Comparison of ENCODE assay signal across 8 mouse cellular contexts in genomic region chr7:3704475-3704874, GRCm38 (mm10). TPM values are rescaled to one million over a fixed set of nuclear protein-coding genes. Genes with fewer than 3 reads are reported as not detected.
DNase-seq lines count a peak whose midpoint lies in the region; ATAC-seq and TF ChIP-seq lines count a peak whose summit lies in the region.

No protein-coding gene starts in this region.

- H3K27ac ChIP-seq in heart, embryonic 11.5 days (ENCODE audit: low read depth, low read length), result peak overlapping the region; percentile 88
- peak overlapping the region; percentile 90 for H3K27ac ChIP-seq in macrophage

- H3K4me1 ChIP-seq in heart, embryonic 11.5 days (ENCODE audit: control insufficient read depth, insufficient read depth, low read length), result peaks cover 8% of the 10 kb centered on the region
- H3K4me1 ChIP-seq in G1E (ENCODE audit: insufficient read depth, low read depth, low read length), result peaks cover 23% of the 10 kb centered on the region

- peak overlapping the region; percentile 78 for H3K4me3 ChIP-seq in heart, embryonic 11.5 days (ENCODE audit: low read depth, low read length)
- H3K4me3 ChIP-seq in G1E (ENCODE audit: low read depth, low read length), result peak overlapping the region; percentile 75
- H3K4me3 ChIP-seq in macrophage (ENCODE audit: inconsistent target), result peak overlapping the region; percentile 87

- TF ChIP-seq CTCF in G1E (IDR thresholded peaks at IDR 0.05; ENCODE audit: low read depth, low read length), result no peak

- 0 out of 2 replicates have a peak, but pooled peaks have one; percentile 10 for ATAC-seq in heart, embryonic 11.5 days (replicated peaks; ENCODE audit: insufficient number of reproducible peaks, low FRiP score, low TSS enrichment)
- no peak for ATAC-seq in G1E (ENCODE audit: extremely low read depth, insufficient number of reproducible peaks, low FRiP score, poor library complexity, severe bottlenecking)
- peak; percentile 7 for ATAC-seq in granulocyte monocyte progenitor cell, adult 5-6 weeks (replicated peaks; ENCODE audit: poor library complexity, severe bottlenecking)

- H3K36me3 ChIP-seq in heart, embryonic 11.5 days (ENCODE audit: control insufficient read depth, insufficient read depth, low read length), result peaks cover 9% of the 10 kb centered on the region
- H3K36me3 ChIP-seq in G1E (replicated peaks), result peaks cover 45% of the 10 kb centered on the region
- peaks cover 10% of the 10 kb centered on the region for H3K36me3 ChIP-seq in macrophage (ENCODE audit: inconsistent target)

- under 1% methylated on average over 20 of the region's 20 CpGs for WGBS in heart, embryonic 11.5 days (ENCODE audit: insufficient replicate concordance)
- under 1% methylated on average over 20 of the region's 20 CpGs for WGBS in macrophage (ENCODE audit: missing documents)

- peak overlapping the region; percentile 87 for H3K9ac ChIP-seq in heart, embryonic 11.5 days (ENCODE audit: low read depth, low read length)

- no peaks in the 10 kb centered on the region for H3K9me3 ChIP-seq in heart, embryonic 11.5 days (replicated peaks; ENCODE audit: control insufficient read depth, low read length)
- no peaks in the 10 kb centered on the region for H3K9me3 ChIP-seq in G1E (replicated peaks)

- no peak for DNase-seq in heart, postnatal 10 days
- no peak for DNase-seq in G1E (ENCODE audit: low spot score)
- no peak for DNase-seq in layer of hippocampus, adult 8-10 months (ENCODE audit: low spot score in 2 of 2)
- no peak for DNase-seq in cerebellum, adult 9-11 months
- DNase-seq in thymus, postnatal 0 days (ENCODE audit: low spot score), result no peak

- no peaks in the 10 kb centered on the region for H3K27me3 ChIP-seq in heart, embryonic 11.5 days (ENCODE audit: control insufficient read depth, insufficient read depth, low read length)
- no peaks in the 10 kb centered on the region for H3K27me3 ChIP-seq in G1E (ENCODE audit: insufficient read depth, low read length)

- H3K4me2 ChIP-seq in heart, embryonic 11.5 days, result peak overlapping the region; percentile 92

- intact Hi-C loops in heart, postnatal 10 days (cut with DNase I), result loop anchor here (5.0 kb wide), 1 partner anchor 37 kb away; the partner anchor contains the start of gene Leng1

- peaks cover 24% of the 10 kb centered on the region for H3K79me2 ChIP-seq in macrophage (ENCODE audit: inconsistent target)

RNA-seq across cellular contexts. Expression of gene Rps9, which starts 0.7 kb away (rescaled TPM):
- 925 and 966 TPM in 2 replicates for polyA plus RNA-seq in heart, embryonic 11.5 days (2014; fragmentation: Nextera tagmentation; extraction: Ambion mirVana)
- 100 to 1,000 TPM; 812 to 873 TPM for total RNA-seq in heart, postnatal 10 days (2021)
- 1,085 and 1,090 TPM in 2 replicates for total RNA-seq in G1E (2014; fragmentation: Nextera tagmentation)
- 2,177 and 2,187 TPM in 2 replicates for total RNA-seq in G1E (2017)
- 598 and 1,340 TPM in 2 replicates for polyA plus RNA-seq in G1E (2012)
- total RNA-seq in granulocyte monocyte progenitor cell, adult 5-6 weeks (2014; fragmentation: Nextera tagmentation), result 3,458 and 3,628 TPM in 2 replicates
- 1,516 and 1,598 TPM in 2 replicates for total RNA-seq in granulocyte monocyte progenitor cell, adult 5-6 weeks (2017)
- 100 to 1,000 TPM; 101 to 576 (median 304) TPM for total RNA-seq in macrophage (2018; cell fraction: chromatin; rRNA removed)
- 1,000 to 10,000 TPM; 1,050 to 1,807 (median 1,316) TPM for total RNA-seq in macrophage (2018; cell fraction: cytosol; rRNA removed)
- total RNA-seq in macrophage (2018; cell fraction: nucleus; rRNA removed), result 100 to 1,000 TPM; 259 to 636 (median 352) TPM
- 597 to 1,790 TPM (median 1,385 TPM) in 3 replicates for polyA plus RNA-seq in macrophage (2018)
- 100 to 1,000 TPM; 307 to 490 (median 402) TPM for total RNA-seq in layer of hippocampus, adult 8-10 months (2022)
- 2,079 and 2,116 TPM in 2 replicates for polyA plus RNA-seq in thymus, postnatal 0 days (2015; fragmentation: Nextera tagmentation; extraction: Ambion mirVana)

RNA-seq across cellular contexts. Expression of gene Mboat7, which starts 11.2 kb away (rescaled TPM):
- 23.9 and 30.2 TPM in 2 replicates for polyA plus RNA-seq in heart, embryonic 11.5 days (2014; fragmentation: Nextera tagmentation; extraction: Ambion mirVana)
- total RNA-seq in heart, postnatal 10 days (2021), result 10 to 100 TPM; 25.7 to 28.9 TPM
- total RNA-seq in G1E (2014; fragmentation: Nextera tagmentation), result 36.2 and 38.0 TPM in 2 replicates
- total RNA-seq in G1E (2017), result 20.6 and 21.3 TPM in 2 replicates
- 57.0 and 67.4 TPM in 2 replicates for polyA plus RNA-seq in G1E (2012)
- total RNA-seq in granulocyte monocyte progenitor cell, adult 5-6 weeks (2014; fragmentation: Nextera tagmentation), result 63.5 and 76.3 TPM in 2 replicates
- total RNA-seq in granulocyte monocyte progenitor cell, adult 5-6 weeks (2017), result 22.6 and 38.3 TPM in 2 replicates
- 10 to 100 TPM; 10.6 to 49.7 (median 21.6) TPM for total RNA-seq in macrophage (2018; cell fraction: chromatin; rRNA removed)
- 10 to 100 TPM; 19.8 to 52.3 (median 32.5) TPM for total RNA-seq in macrophage (2018; cell fraction: cytosol; rRNA removed)
- 10 to 100 TPM; 25.0 to 66.8 (median 38.6) TPM for total RNA-seq in macrophage (2018; cell fraction: nucleus; rRNA removed)
- polyA plus RNA-seq in macrophage (2018), result 31.1 to 42.2 TPM (median 40.9 TPM) in 3 replicates
- 100 to 1,000 TPM; 171 to 178 (median 173) TPM for total RNA-seq in layer of hippocampus, adult 8-10 months (2022)
- 36.0 and 40.1 TPM in 2 replicates for polyA plus RNA-seq in thymus, postnatal 0 days (2015; fragmentation: Nextera tagmentation; extraction: Ambion mirVana)

RNA-seq across cellular contexts. Expression of gene Tsen34, which starts 11.8 kb away (rescaled TPM):
- 173 and 197 TPM in 2 replicates for polyA plus RNA-seq in heart, embryonic 11.5 days (2014; fragmentation: Nextera tagmentation; extraction: Ambion mirVana)
- total RNA-seq in heart, postnatal 10 days (2021), result 100 to 1,000 TPM; 106 to 107 TPM
- 7.8 and 8.4 TPM in 2 replicates for total RNA-seq in G1E (2014; fragmentation: Nextera tagmentation)
- 17.0 and 28.6 TPM in 2 replicates for total RNA-seq in G1E (2017)
- 70.3 and 100 TPM in 2 replicates for polyA plus RNA-seq in G1E (2012)
- total RNA-seq in granulocyte monocyte progenitor cell, adult 5-6 weeks (2014; fragmentation: Nextera tagmentation), result 21.2 and 28.7 TPM in 2 replicates
- total RNA-seq in granulocyte monocyte progenitor cell, adult 5-6 weeks (2017), result 31.6 and 37.5 TPM in 2 replicates
- total RNA-seq in macrophage (2018; cell fraction: chromatin; rRNA removed), result 10 to 100 TPM in 24 of 26 experiments, 1 to 10 TPM in 2; 8.2 to 50.8 (median 30.6) TPM
- total RNA-seq in macrophage (2018; cell fraction: cytosol; rRNA removed), result 10 to 100 TPM; 21.9 to 48.2 (median 37.9) TPM
- 10 to 100 TPM; 11.7 to 48.9 (median 26.5) TPM for total RNA-seq in macrophage (2018; cell fraction: nucleus; rRNA removed)
- polyA plus RNA-seq in macrophage (2018), result 16.8 to 42.4 TPM (median 42.3 TPM) in 3 replicates
- 10 to 100 TPM; 81.0 to 88.0 (median 82.8) TPM for total RNA-seq in layer of hippocampus, adult 8-10 months (2022)
- polyA plus RNA-seq in thymus, postnatal 0 days (2015; fragmentation: Nextera tagmentation; extraction: Ambion mirVana), result 67.5 and 70.1 TPM in 2 replicates

RNA-seq across cellular contexts. Expression of gene Pirb, which starts 15.7 kb away (rescaled TPM):
- 0.06 and 0.07 TPM in 2 replicates for polyA plus RNA-seq in heart, embryonic 11.5 days (2014; fragmentation: Nextera tagmentation; extraction: Ambion mirVana)
- 1 to 10 TPM in 1 of 2 experiments, under 1 TPM in 1; 0.67 to 1.4 TPM for total RNA-seq in heart, postnatal 10 days (2021)
- total RNA-seq in G1E (2014; fragmentation: Nextera tagmentation) (0.53 and 0.63 TPM in 2 replicates), G1E (2017) (7.8 and 8.9 TPM in 2 replicates)
- polyA plus RNA-seq in G1E (2012) (0.12 and 0.18 TPM in 2 replicates), macrophage (2018) (163 to 667 TPM (median 409 TPM) in 3 replicates)
- total RNA-seq in granulocyte monocyte progenitor cell, adult 5-6 weeks (2014; fragmentation: Nextera tagmentation), result 3.8 TPM in 1 of 2 replicates, not detected in the other
- total RNA-seq in granulocyte monocyte progenitor cell, adult 5-6 weeks (2017), result 3.1 and 3.3 TPM in 2 replicates
- 1,000 to 10,000 TPM in 22 of 26 experiments, 100 to 1,000 TPM in 4; 983 to 1,799 (median 1,306) TPM for total RNA-seq in macrophage (2018; cell fraction: chromatin; rRNA removed)
- total RNA-seq in macrophage (2018; cell fraction: cytosol; rRNA removed), result 100 to 1,000 TPM; 328 to 595 (median 441) TPM
- total RNA-seq in macrophage (2018; cell fraction: nucleus; rRNA removed), result 1,000 to 10,000 TPM in 17 of 26 experiments, 100 to 1,000 TPM in 9; 644 to 1,542 (median 1,089) TPM
- under 1 TPM in 3 of 4 experiments, not detected in 1; 0.14 to 0.54 (median 0.52) TPM for total RNA-seq in layer of hippocampus, adult 8-10 months (2022)
- polyA plus RNA-seq in thymus, postnatal 0 days (2015; fragmentation: Nextera tagmentation; extraction: Ambion mirVana), result 2.5 TPM in 2 replicates

RNA-seq across cellular contexts. Expression of gene Tmc4, which starts 27.1 kb away (rescaled TPM):
- polyA plus RNA-seq in heart, embryonic 11.5 days (2014; fragmentation: Nextera tagmentation; extraction: Ambion mirVana), result 5.7 and 6.2 TPM in 2 replicates
- total RNA-seq in heart, postnatal 10 days (2021), result 1 to 10 TPM; 1.5 to 2.1 TPM
- total RNA-seq in G1E (2014; fragmentation: Nextera tagmentation) (14.7 and 16.2 TPM in 2 replicates), G1E (2017) (4.6 and 5.5 TPM in 2 replicates)
- polyA plus RNA-seq in G1E (2012) (1.4 and 1.8 TPM in 2 replicates), macrophage (2018) (0.28 to 2.0 TPM (median 0.70 TPM) in 3 replicates)
- 4.7 and 11.5 TPM in 2 replicates for total RNA-seq in granulocyte monocyte progenitor cell, adult 5-6 weeks (2014; fragmentation: Nextera tagmentation)
- total RNA-seq in granulocyte monocyte progenitor cell, adult 5-6 weeks (2017), result 2.2 and 2.3 TPM in 2 replicates
- total RNA-seq in macrophage (2018; cell fraction: chromatin; rRNA removed), result 10 to 100 TPM in 16 of 26 experiments, 1 to 10 TPM in 10; 3.3 to 25.9 (median 11.9) TPM
- total RNA-seq in macrophage (2018; cell fraction: cytosol; rRNA removed), result 1 to 10 TPM in 7 of 26 experiments, under 1 TPM in 19; 0.33 to 2.0 (median 0.82) TPM
- total RNA-seq in macrophage (2018; cell fraction: nucleus; rRNA removed), result 10 to 100 TPM in 8 of 26 experiments, 1 to 10 TPM in 18; 2.2 to 21.0 (median 5.2) TPM
- total RNA-seq in layer of hippocampus, adult 8-10 months (2022), result 10 to 100 TPM in 2 of 4 experiments, 1 to 10 TPM in 2; 6.2 to 12.1 (median 8.8) TPM
- polyA plus RNA-seq in thymus, postnatal 0 days (2015; fragmentation: Nextera tagmentation; extraction: Ambion mirVana), result 12.5 TPM in 2 replicates
